Mouse (Mus musculus) spleen, adult 2 months (tissue): ENCODE measurements around the gene Rxrb.

Experiments used
- CTCF ChIP-seq: fragments of 200-500 bp; IDR thresholded peaks from 2 replicates; pipeline ENCODE4 v1.5.1; 2011; ENCODE audit warnings: mild to moderate bottlenecking, inconsistent platforms; ENCODE audit not compliant: insufficient read depth, insufficient read length, insufficient replicate concordance; ENCODE audit errors: extremely low read depth
- POLR2A ChIP-seq: fragments of 200-500 bp; IDR thresholded peaks from 2 replicates; pipeline ENCODE4 v1.6.1; 2011; ENCODE audit warnings: low read depth, low read length, inconsistent platforms

- TF ChIP-seq POLR2A (no peak), CTCF (peak; percentile 22; the same call in 1 of the 2 replicates)
Observed at GRCm38 (mm10) chr17:34075271-34075670, 43.7 kb downstream of the Rxrb start.
